Mouse (Mus musculus) midbrain, embryonic 16.5 days (tissue): ENCODE results near the gene Dapk2. TPM values are rescaled to one million over a fixed set of nuclear protein-coding genes. Genes with fewer than 3 reads are reported as not detected.

Source experiments
- ATAC-seq: fragments of 200-750 bp; cut with Nextera tagmentation; 2 replicates; pipeline ENCODE4 v1.8.0; 2017; ENCODE audit warnings: moderate TSS enrichment
- H3K27ac ChIP-seq: fragments of 300-500 bp; sonication (generic); 2 replicates; pipeline ENCODE4 v1.5.1; 2014; ENCODE audit warnings: mild to moderate bottlenecking, low read length, mixed read lengths
- H3K27me3 ChIP-seq: fragments of 300-500 bp; sonication (generic); 2 replicates; pipeline ENCODE4 v1.6.1; 2014; ENCODE audit warnings: low read depth, low read length, mixed read lengths; ENCODE audit not compliant: control insufficient read depth, insufficient read depth
- H3K36me3 ChIP-seq: fragments of 300-500 bp; sonication (generic); 2 replicates; pipeline ENCODE4 v1.6.1; 2014; ENCODE audit warnings: mild to moderate bottlenecking, low read length, moderate library complexity, mixed read lengths; ENCODE audit not compliant: control insufficient read depth, insufficient read depth
- H3K4me1 ChIP-seq: fragments of 300-500 bp; sonication (generic); 2 replicates; pipeline ENCODE4 v1.6.1; 2014; ENCODE audit warnings: mild to moderate bottlenecking, low read length, mixed read lengths; ENCODE audit not compliant: control insufficient read depth, insufficient read depth
- H3K4me2 ChIP-seq: fragments of 300-500 bp; sonication (generic); 2 replicates; pipeline ENCODE4 v1.6.1; 2014; ENCODE audit warnings: mild to moderate bottlenecking, low read length, mixed read lengths
- H3K4me3 ChIP-seq: fragments of 300-500 bp; sonication (generic); 2 replicates; pipeline ENCODE4 v1.5.1; 2014; ENCODE audit warnings: low read depth, mild to moderate bottlenecking, low read length, moderate library complexity, mixed read lengths
- H3K9ac ChIP-seq: fragments of 300-500 bp; sonication (generic); 2 replicates; pipeline ENCODE4 v1.6.1; 2014; ENCODE audit warnings: low read depth, low read length, mixed read lengths
- H3K9me3 ChIP-seq: fragments of 300-500 bp; sonication (generic); replicated peaks from 2 replicates; pipeline ENCODE4 v1.6.1; 2014; ENCODE audit warnings: mild to moderate bottlenecking, low read length, mixed read lengths; ENCODE audit not compliant: control insufficient read depth, poor library complexity, severe bottlenecking
- WGBS: fragments of 180-500 bp; shearing (Covaris S2); extraction: QIAGEN DNeasy Blood & Tissue Kit; methylation state at CpG from one replicate; pipeline ENCODE4 v1.1.7; 2014; 5-methylcytosine and 5-hydroxymethylcytosine counted together
- polyA plus RNA-seq: library from polyadenylated mRNA; unstranded; fragments of >200 nt; fragmentation: Nextera tagmentation; extraction: Ambion mirVana; gene quantifications from 2 replicates; pipeline ENCODE4 v1.2.1, GENCODE M21; 2015

The Dapk2 gene
- 0.90 and 1.0 TPM in 2 replicates for polyA plus RNA-seq

DNA sequence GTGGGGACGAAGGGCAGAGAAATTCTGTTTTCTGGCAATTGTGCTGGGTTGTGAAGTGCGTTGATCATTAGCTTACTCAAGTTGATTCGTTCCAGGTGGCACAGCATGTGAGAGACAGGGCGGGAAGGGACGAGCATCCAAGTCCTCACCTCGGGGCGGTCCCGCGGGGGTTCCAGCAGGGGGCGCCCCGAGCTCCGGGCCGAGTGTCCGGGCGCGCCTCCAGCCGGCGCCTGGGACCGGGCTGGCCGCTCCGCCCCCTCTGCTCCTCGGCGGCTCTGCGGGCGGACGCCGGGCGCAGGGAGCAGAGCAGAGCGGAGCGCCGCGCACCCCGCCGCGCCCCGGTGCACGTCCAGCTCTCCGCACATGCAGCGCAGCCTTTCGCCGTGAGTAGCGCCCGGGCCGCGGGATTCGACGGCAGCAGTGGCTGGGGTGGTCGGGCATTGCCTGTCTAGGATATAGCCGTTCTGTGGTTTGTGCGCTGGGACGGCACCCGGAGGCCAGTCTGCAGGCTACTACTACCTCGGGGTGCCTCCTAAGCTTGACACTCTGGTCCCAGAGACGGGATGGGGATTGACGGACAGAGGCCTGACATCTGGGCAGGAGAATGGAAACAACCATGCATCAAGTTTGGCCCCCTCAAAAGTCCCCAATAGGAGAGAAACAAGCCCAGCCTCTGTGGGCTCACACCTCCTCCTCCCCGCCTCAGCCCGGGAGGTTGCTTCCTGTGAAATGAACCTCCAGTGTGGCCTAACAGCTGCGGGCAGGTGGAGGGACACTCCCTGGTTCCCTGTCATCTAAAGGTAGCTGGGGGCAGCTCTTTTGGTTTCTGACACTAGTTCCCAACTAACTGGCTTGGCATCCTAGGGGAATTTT, at the start of gene Dapk2:
Gene Dapk2 (plus strand): TSS at position 266 of the 873 bp plus-strand sequence.
- ATAC-seq = peak; percentile 36; the same call in 1 of the 2 replicates
- Histone ChIP-seq H3K9ac (no peak within 1 kb of the TSS), H3K27ac (no peak within 1 kb of the TSS), H3K4me2 (peak within 1 kb of the TSS; percentile 37), H3K36me3 (no peaks in the 10 kb centered on the region), H3K4me1 (no peaks in the 10 kb centered on the region), H3K27me3 (peaks cover 13% of the 10 kb centered on the region; the same call in 1 of the 2 replicates), H3K4me3 (peak within 1 kb of the TSS; percentile 30), H3K9me3 (no peaks in the 10 kb centered on the region)
- 3% methylated on average over 58 of the region's 58 CpGs for WGBS

DNA sequence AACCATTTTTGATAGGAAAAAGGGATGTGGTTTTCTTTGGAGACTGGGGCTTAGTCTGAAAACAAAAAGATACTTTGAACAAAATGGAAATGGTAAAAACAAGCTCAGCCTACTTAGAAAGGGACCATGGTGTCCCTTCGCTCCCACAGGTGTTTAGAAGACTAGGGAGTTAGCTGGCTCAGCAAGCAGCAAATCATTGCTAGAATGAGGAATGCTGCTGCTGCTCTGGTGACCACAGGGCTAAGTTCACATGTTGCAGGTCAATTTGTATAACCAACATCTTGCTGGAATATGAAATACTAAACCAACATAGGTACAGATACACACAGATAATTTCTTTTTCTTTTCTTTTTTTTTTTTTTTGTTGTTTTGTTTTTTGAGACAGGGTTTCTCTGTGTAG, 48.4 kb upstream of the Dapk2 start:
- Histone ChIP-seq H3K4me3 (no peak overlapping the region), H3K9me3 (no peaks in the 10 kb centered on the region), H3K27me3 (no peaks in the 10 kb centered on the region), H3K4me2 (no peak overlapping the region), H3K36me3 (peaks cover 16% of the 10 kb centered on the region), H3K27ac (no peak overlapping the region), H3K9ac (no peak overlapping the region), H3K4me1 (no peaks in the 10 kb centered on the region)
- WGBS = 97% methylated on average over 1 of the region's 1 CpGs
- ATAC-seq = no peak

DNA sequence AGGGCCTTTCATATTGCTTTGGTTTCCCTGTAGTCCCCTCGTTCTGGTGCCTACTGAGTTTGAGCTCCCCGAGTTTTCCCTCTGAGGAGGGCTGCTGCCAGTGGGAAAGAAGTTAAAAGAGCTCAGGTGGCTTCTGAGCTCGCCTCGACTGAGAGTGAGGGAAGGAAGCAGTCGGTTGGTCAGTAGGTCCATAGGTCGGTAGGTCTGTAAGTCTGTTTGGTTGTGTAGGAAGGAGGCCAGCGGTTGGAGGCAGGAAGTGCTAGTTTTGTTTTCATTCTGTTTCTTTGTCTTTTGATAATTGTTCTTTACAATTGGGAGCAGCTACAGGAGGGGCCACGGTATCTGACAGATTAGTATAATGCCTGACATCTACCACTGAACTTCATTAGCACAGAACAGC, 47.9 kb upstream of the Dapk2 start:
- no peak for ATAC-seq
- Histone ChIP-seq H3K36me3 (peaks cover 11% of the 10 kb centered on the region; the same call in 1 of the 2 replicates), H3K27me3 (no peaks in the 10 kb centered on the region), H3K4me2 (no peak overlapping the region), H3K9me3 (no peaks in the 10 kb centered on the region), H3K27ac (0 out of 2 replicates have a peak overlapping the region, but pooled peaks have one; percentile 33), H3K4me1 (no peaks in the 10 kb centered on the region), H3K9ac (no peak overlapping the region), H3K4me3 (no peak overlapping the region)
- WGBS = 44% methylated on average over 8 of the region's 8 CpGs

DNA sequence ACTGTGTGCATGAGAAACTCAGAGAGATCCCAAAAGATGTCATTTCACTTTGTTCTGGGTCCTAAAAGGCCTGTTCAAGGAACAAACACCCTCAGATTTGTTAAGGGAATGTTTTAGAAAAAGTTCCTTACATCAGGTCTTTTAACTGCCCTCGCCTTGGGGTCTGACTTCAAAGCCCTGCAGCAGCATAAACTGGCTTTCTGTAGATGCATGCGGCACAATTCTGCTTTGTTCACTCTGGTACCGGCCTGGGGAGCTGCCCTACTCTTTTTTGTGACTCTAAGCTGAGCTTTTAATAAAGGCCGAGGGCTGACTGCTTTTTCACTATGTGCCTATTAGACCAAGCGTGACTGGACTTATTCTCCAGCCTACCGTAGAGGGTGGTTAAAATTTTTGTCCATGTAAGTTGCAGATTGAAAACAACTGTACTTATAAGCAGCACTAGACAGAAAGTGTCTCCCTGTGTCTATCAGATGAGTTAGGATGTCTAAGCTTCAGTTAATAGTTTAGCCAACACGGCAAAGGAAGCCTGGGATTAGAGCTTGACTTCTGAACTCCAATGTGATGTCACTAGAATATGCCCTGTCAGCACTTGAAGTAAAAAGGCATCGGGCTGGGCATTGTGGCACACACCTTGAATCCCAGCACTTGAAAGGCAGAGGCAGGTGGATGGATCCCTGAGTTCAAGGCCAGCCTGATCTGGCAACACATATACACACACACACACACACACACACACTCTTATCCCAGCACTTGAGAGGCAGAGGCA, 47.2 kb upstream of the Dapk2 start:
- H3K27ac ChIP-seq = 0 out of 2 replicates have a peak overlapping the region, but pooled peaks have one; percentile 33
- peaks cover 11% of the 10 kb centered on the region; the same call in 1 of the 2 replicates for H3K36me3 ChIP-seq
- H3K4me3 ChIP-seq = no peak overlapping the region
- no peaks in the 10 kb centered on the region for H3K27me3 ChIP-seq
- no peaks in the 10 kb centered on the region for H3K9me3 ChIP-seq
- no peak overlapping the region for H3K9ac ChIP-seq
- H3K4me1 ChIP-seq = no peaks in the 10 kb centered on the region
- WGBS = 17% methylated on average over 8 of the region's 8 CpGs
- no peak overlapping the region for H3K4me2 ChIP-seq
- ATAC-seq = no peak

DNA sequence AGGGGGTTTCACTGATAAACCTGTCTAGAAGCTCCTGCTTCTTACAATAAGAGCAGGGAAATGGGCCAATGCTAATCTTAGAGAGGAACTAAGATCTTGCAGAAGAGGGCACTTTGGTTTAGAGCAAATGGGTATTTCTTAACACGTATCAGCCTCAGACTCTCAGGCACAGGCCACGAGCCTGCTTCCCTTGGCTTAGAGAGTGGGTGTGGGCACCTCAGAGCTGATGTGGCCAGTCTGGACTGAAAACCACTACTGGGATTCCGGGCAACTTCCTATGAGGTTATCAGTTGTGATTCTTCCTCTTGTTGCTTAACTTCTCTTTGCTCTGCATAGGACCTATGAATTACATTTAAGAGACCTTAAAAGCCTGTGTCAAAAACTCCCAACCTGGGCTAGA, 43.7 kb upstream of the Dapk2 start:
- Histone ChIP-seq H3K4me2 (no peak overlapping the region), H3K4me1 (no peaks in the 10 kb centered on the region), H3K36me3 (peaks cover 3% of the 10 kb centered on the region; the same call in 1 of the 2 replicates), H3K4me3 (no peak overlapping the region), H3K9ac (no peak overlapping the region), H3K9me3 (no peaks in the 10 kb centered on the region), H3K27me3 (no peaks in the 10 kb centered on the region), H3K27ac (no peak overlapping the region)
- 95% methylated on average over 3 of the region's 3 CpGs for WGBS
- ATAC-seq = no peak

DNA sequence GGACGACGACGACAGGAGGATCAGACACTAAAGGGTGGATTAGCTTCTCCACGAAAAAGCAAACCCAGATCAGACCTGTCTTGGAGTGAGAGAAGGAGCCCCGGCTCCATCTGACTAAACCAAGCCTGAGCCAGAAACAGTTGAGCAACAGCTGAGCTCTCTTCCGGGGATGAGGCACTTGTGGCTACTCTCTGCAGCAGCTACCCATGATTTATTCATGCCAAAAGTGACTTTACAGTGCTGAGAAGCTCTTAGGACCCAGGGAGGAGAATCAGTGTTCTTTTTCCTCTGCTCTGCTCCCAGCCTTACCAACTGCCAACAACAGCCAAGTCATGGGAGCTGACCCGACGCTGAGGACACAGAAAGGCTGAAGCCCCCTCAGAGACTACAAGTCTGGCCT, 41.1 kb upstream of the Dapk2 start:
- H3K36me3 ChIP-seq = peaks cover 3% of the 10 kb centered on the region; the same call in 1 of the 2 replicates
- H3K9me3 ChIP-seq = no peaks in the 10 kb centered on the region
- WGBS = 44% methylated on average over 8 of the region's 8 CpGs
- 0 out of 2 replicates have a peak, but pooled peaks cover 2% of the 10 kb centered on the region for H3K4me1 ChIP-seq
- H3K4me3 ChIP-seq = no peak overlapping the region
- H3K27ac ChIP-seq = no peak overlapping the region
- H3K9ac ChIP-seq = no peak overlapping the region
- no peak overlapping the region for H3K4me2 ChIP-seq
- ATAC-seq = no peak
- no peaks in the 10 kb centered on the region for H3K27me3 ChIP-seq

DNA sequence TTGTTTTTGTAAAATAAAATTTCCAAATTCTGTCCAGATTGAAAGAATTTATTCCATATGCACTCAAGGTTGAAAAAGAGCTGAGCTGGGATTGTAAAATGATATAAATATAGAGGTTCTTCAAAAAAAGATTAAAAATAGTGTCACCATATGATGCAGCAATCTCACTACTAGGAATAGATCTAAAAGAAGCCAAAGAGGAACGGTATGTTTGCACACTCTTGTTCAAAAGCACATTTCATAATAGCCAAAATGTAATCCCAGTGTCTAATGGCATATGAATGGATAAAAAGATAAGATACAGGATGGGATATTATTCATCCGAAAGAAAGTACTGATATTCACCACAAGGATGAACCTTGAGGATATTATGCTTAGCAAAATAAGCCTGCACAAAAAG, 38.5 kb upstream of the Dapk2 start:
- Histone ChIP-seq H3K27ac (no peak overlapping the region), H3K4me2 (no peak overlapping the region), H3K4me1 (peaks cover 15% of the 10 kb centered on the region), H3K4me3 (no peak overlapping the region), H3K36me3 (no peaks in the 10 kb centered on the region; the same call in 1 of the 2 replicates), H3K9me3 (no peaks in the 10 kb centered on the region), H3K27me3 (no peaks in the 10 kb centered on the region), H3K9ac (no peak overlapping the region)
- WGBS = 95% methylated on average over 2 of the region's 2 CpGs
- no peak for ATAC-seq

DNA sequence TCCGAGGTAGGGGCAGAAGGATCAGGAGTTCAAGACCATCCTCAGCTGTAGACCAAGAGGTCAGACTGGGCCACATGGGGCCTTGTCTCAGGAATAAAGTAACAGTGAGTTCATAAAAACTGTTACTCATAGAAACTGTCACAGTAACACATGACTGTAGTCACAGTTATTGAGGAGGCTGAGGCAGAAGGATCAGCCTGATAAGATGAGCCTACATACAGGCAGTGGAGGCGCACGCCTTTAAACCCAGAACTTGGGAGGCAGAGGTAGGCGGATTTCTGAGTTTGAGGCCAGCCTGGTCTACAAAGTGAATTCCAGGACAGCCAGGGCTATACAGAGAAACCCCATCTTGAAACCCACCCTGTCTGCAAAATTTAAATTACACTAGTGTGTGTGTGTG, 37.9 kb upstream of the Dapk2 start:
- Histone ChIP-seq H3K27me3 (no peaks in the 10 kb centered on the region), H3K4me3 (no peak overlapping the region), H3K9ac (no peak overlapping the region), H3K9me3 (no peaks in the 10 kb centered on the region), H3K4me1 (peaks cover 17% of the 10 kb centered on the region), H3K36me3 (no peaks in the 10 kb centered on the region; the same call in 1 of the 2 replicates), H3K4me2 (no peak overlapping the region), H3K27ac (no peak overlapping the region)
- 94% methylated on average over 4 of the region's 4 CpGs for WGBS
- no peak for ATAC-seq
